Mouse (Mus musculus): Measurements from ENCODE around the gene Barx1.

- no peak for TF ChIP-seq POLR2A (IDR thresholded peaks at IDR 0.05; ENCODE audit: insufficient read depth, low read length)
- no peak for TF ChIP-seq EP300 (IDR thresholded peaks at IDR 0.05; ENCODE audit: insufficient read depth, low read depth, low read length)
- TF ChIP-seq CTCF (IDR thresholded peaks at IDR 0.05; ENCODE audit: low read depth, low read length) = no peak
Observed at GRCm38 (mm10) chr13:48672312-48672840, 9.6 kb downstream of the Barx1 start.

Data from ES-Bruce4 (cell line).